Comparison of ENCODE assay signal across 26 mouse cellular contexts in genomic region chr11:117650721-117651644, GRCm38 (mm10). TPM values are rescaled to one million over a fixed set of nuclear protein-coding genes. Genes with fewer than 3 reads are reported as not detected.
DNase-seq lines count a peak whose midpoint lies in the region; ATAC-seq and TF ChIP-seq lines count a peak whose summit lies in the region.
"Had no signal": no experiment of that assay in that cellular context is flagged by ENCODE, and none has a peak within 500 bp of the region (broad histone marks: within the 10 kb centered on the region; RNA-seq: fewer than 3 reads in every experiment).

No protein-coding gene starts in this region.

- H3K36me3 ChIP-seq in lung, embryonic 14.5 days (ENCODE audit: insufficient read depth) = no peaks in the 10 kb centered on the region
- H3K36me3 ChIP-seq in kidney, adult 2 months (ENCODE audit: control insufficient read depth, insufficient read depth, low read length) = no peaks in the 10 kb centered on the region
- H3K36me3 ChIP-seq: forebrain, embryonic 10.5 days; heart, embryonic 10.5 days; heart, embryonic 13.5 days had no signal

- H3K4me3 ChIP-seq in lung, embryonic 14.5 days (ENCODE audit: low read depth, low read length) = no peak overlapping the region
- no peak overlapping the region for H3K4me3 ChIP-seq in kidney, adult 2 months (ENCODE audit: insufficient read depth, low read depth, low read length)
- H3K4me3 ChIP-seq: forebrain, embryonic 10.5 days; forebrain, embryonic 13.5 days; heart, adult 2 months; heart, embryonic 10.5 days; heart, embryonic 13.5 days had no signal

- H3K4me2 ChIP-seq in lung, embryonic 14.5 days = no peak overlapping the region
- H3K4me2 ChIP-seq: forebrain, embryonic 13.5 days; heart, embryonic 13.5 days; hindbrain, embryonic 14.5 days had no signal

- H3K9me3 ChIP-seq in lung, embryonic 14.5 days (ENCODE audit: low read depth, low read length) = no peaks in the 10 kb centered on the region
- H3K9me3 ChIP-seq: forebrain, embryonic 10.5 days; forebrain, embryonic 13.5 days; heart, embryonic 10.5 days; heart, embryonic 13.5 days had no signal

- WGBS in lung, embryonic 14.5 days = 49% methylated on average over 13 of the region's 13 CpGs
- 89% methylated on average over 13 of the region's 13 CpGs for WGBS in kidney, adult 2 months

- ATAC-seq in lung, embryonic 14.5 days (ENCODE audit: insufficient read depth) = no peak
- ATAC-seq in CD4-positive, CD25-positive, alpha-beta regulatory T cell, adult 4 months = no peak
- ATAC-seq: forebrain, embryonic 13.5 days; forebrain, embryonic 16.5 days; hindbrain, postnatal 0 days had no signal

- H3K4me1 ChIP-seq in lung, embryonic 14.5 days (ENCODE audit: insufficient read depth) = peaks cover 1% of the 10 kb centered on the region; the same call in 1 of the 2 replicates
- peaks cover 2% of the 10 kb centered on the region; the same call in 1 of the 2 replicates for H3K4me1 ChIP-seq in kidney, adult 2 months (ENCODE audit: control insufficient read depth, insufficient read depth, low read length)

- DNase-seq in lung, embryonic 14.5 days = peak; percentile 47
- DNase-seq in lung, postnatal 14 days = no peak
- peak; percentile 64 for DNase-seq in ES-CJ7 (ENCODE audit: low read depth, low spot score)
- peak; percentile 84 for DNase-seq in R1 (ENCODE audit: low read depth, low spot score)
- no peak for DNase-seq in embryo, embryonic 10.5 days (ENCODE audit: low spot score)
- DNase-seq in kidney, adult 2 months = no peak
- DNase-seq: adrenal gland, adult 8-10 months; adrenal gland, postnatal 25 days; B cell, adult 2 months; cerebellum, adult 11-12 months; cerebellum, adult 8-10 months; cerebellum, postnatal 10 days; cerebellum, postnatal 36 days; gastrocnemius, postnatal 10 days; gastrocnemius, postnatal 36 days; heart, adult 2 months; heart, postnatal 14 days; heart, postnatal 4 days had no signal

- TF ChIP-seq CTCF in lung, embryonic 14.5 days (IDR thresholded peaks at IDR 0.05; ENCODE audit: low read depth) = no peak
- TF ChIP-seq CTCF in kidney, adult 2 months (conservative IDR thresholded peaks at IDR 0.05; ENCODE audit: insufficient read depth, insufficient read length, low read depth, low read length) = no peak

- no peak for TF ChIP-seq POLR2A in kidney, adult 2 months (IDR thresholded peaks at IDR 0.05; ENCODE audit: low read depth, low read length)

- no peak overlapping the region for H3K27ac ChIP-seq in lung, embryonic 14.5 days (ENCODE audit: low read depth)
- H3K27ac ChIP-seq in kidney, adult 2 months (ENCODE audit: insufficient read depth, low read depth, low read length) = no peak overlapping the region
- H3K27ac ChIP-seq: forebrain, embryonic 10.5 days; forebrain, embryonic 13.5 days; heart, adult 2 months; heart, embryonic 10.5 days; heart, embryonic 13.5 days; hindbrain, embryonic 14.5 days; hindbrain, postnatal 0 days had no signal

- 0 out of 2 replicates have a peak, but pooled peaks cover 5% of the 10 kb centered on the region for H3K27me3 ChIP-seq in lung, embryonic 14.5 days (ENCODE audit: insufficient read depth, low read length)
- no peaks in the 10 kb centered on the region for H3K27me3 ChIP-seq in kidney, adult 2 months (replicated peaks; ENCODE audit: control insufficient read depth, insufficient read depth, low read length)

- H3K9ac ChIP-seq in lung, embryonic 14.5 days = no peak overlapping the region
- H3K9ac ChIP-seq: forebrain, embryonic 13.5 days; heart, embryonic 13.5 days; hindbrain, embryonic 14.5 days had no signal

RNA-seq across cellular contexts. Expression of gene Tnrc6c, which starts 3.1 kb away (rescaled TPM):
- polyA plus RNA-seq in lung, embryonic 14.5 days (2014; fragmentation: Nextera tagmentation; extraction: Ambion mirVana) = 10.9 and 11.6 TPM in 2 replicates
- 10 to 100 TPM; 19.6 to 21.4 TPM for polyA plus RNA-seq in CD4-positive, CD25-positive, alpha-beta regulatory T cell, adult 4 months (2017; shearing (Covaris generic))
- 14.9 and 16.8 TPM in 2 replicates for polyA plus RNA-seq in kidney, adult 2 months (2012; rRNA removed)

Comparison
In these comparisons a context has a peak if more than half of its experiments do, and no peak if none do; other contexts are left out.
1. DNase-seq: peak in lung, embryonic 14.5 days (single experiment), ES-CJ7 (single experiment) and R1 (single experiment); none in lung, postnatal 14 days (single experiment), embryo, embryonic 10.5 days (single experiment) and kidney, adult 2 months (single experiment).